Comparison of ENCODE assay signal across 8 mouse cellular contexts in the genomic region with DNA sequence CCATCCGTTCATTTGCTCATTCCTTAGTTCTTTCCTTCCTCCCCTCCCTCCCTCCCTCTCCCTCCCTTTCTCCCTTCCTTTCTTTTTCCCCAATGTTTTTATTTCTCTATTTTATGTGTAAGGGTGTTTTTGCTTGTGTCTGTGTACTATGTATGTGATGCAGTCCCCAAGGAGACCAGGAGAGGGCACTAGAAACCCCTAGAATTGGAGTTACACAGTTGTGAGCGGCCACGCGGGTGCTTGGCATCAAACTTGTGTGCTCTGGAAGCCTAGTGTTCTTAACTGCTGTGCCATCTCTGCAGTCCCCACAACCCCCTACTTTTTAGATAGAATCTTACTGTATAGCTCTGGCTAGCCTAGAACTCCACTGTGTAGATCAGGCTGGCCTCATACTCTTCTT. TPM values are rescaled to one million over a fixed set of nuclear protein-coding genes. Genes with fewer than 3 reads are reported as not detected.
DNase-seq lines count a peak whose midpoint lies in the region; ATAC-seq and TF ChIP-seq lines count a peak whose summit lies in the region.

No protein-coding gene starts in this region.

- no peaks in the 10 kb centered on the region for H3K36me3 ChIP-seq in midbrain, postnatal 0 days (ENCODE audit: insufficient read depth, low read length)
- no peaks in the 10 kb centered on the region for H3K36me3 ChIP-seq in midbrain, embryonic 16.5 days (ENCODE audit: control insufficient read depth, insufficient read depth, low read length)

- ATAC-seq in midbrain, postnatal 0 days (ENCODE audit: low FRiP score), result no peak
- no peak for ATAC-seq in midbrain, embryonic 16.5 days
- ATAC-seq in monocyte, adult 5-6 weeks (replicated peaks; ENCODE audit: insufficient number of reproducible peaks, low FRiP score, low TSS enrichment, poor library complexity, severe bottlenecking), result no peak

- H3K4me2 ChIP-seq in midbrain, postnatal 0 days (ENCODE audit: low read depth, low read length, poor library complexity, severe bottlenecking), result no peak overlapping the region
- no peak overlapping the region for H3K4me2 ChIP-seq in midbrain, embryonic 16.5 days (ENCODE audit: low read length)

- peak; percentile 32; the same call in 1 of the 2 replicates for TF ChIP-seq CTCF in midbrain, postnatal 0 days (IDR thresholded peaks at IDR 0.05)

- no peak overlapping the region for H3K4me3 ChIP-seq in midbrain, postnatal 0 days (ENCODE audit: low read depth, low read length)
- no peak overlapping the region for H3K4me3 ChIP-seq in midbrain, embryonic 16.5 days (ENCODE audit: low read depth, low read length)

- no peaks in the 10 kb centered on the region for H3K27me3 ChIP-seq in midbrain, postnatal 0 days (ENCODE audit: insufficient read depth, low read length)
- H3K27me3 ChIP-seq in midbrain, embryonic 16.5 days (ENCODE audit: control insufficient read depth, insufficient read depth, low read depth, low read length), result no peaks in the 10 kb centered on the region

- peaks cover 5% of the 10 kb centered on the region; the same call in 1 of the 2 replicates for H3K9me3 ChIP-seq in midbrain, postnatal 0 days (ENCODE audit: low read length)
- H3K9me3 ChIP-seq in midbrain, embryonic 16.5 days (replicated peaks; ENCODE audit: control insufficient read depth, low read length, poor library complexity, severe bottlenecking), result peaks cover 7% of the 10 kb centered on the region; the same call in 1 of the 2 replicates

- no peaks in the 10 kb centered on the region for H3K4me1 ChIP-seq in midbrain, postnatal 0 days (ENCODE audit: insufficient read depth, low read length)
- no peaks in the 10 kb centered on the region for H3K4me1 ChIP-seq in midbrain, embryonic 16.5 days (ENCODE audit: control insufficient read depth, insufficient read depth, low read length)

- H3K27ac ChIP-seq in midbrain, postnatal 0 days (ENCODE audit: low read depth, low read length), result no peak overlapping the region
- H3K27ac ChIP-seq in midbrain, embryonic 16.5 days (ENCODE audit: low read length), result no peak overlapping the region

- H3K9ac ChIP-seq in midbrain, postnatal 0 days (replicated peaks; ENCODE audit: low read length, poor library complexity, severe bottlenecking), result no peak overlapping the region
- H3K9ac ChIP-seq in midbrain, embryonic 16.5 days (ENCODE audit: low read depth, low read length), result no peak overlapping the region

- 60% methylated on average over 4 of the region's 4 CpGs for WGBS in midbrain, postnatal 0 days
- 64% methylated on average over 4 of the region's 4 CpGs for WGBS in midbrain, embryonic 16.5 days

- DNase-seq in cerebellum, postnatal 10 days, result peak; percentile 30 to 33
- DNase-seq in cerebellum, adult 18-20 months, result no peak
- DNase-seq in midbrain, postnatal 0 days (ENCODE audit: low spot score), result no peak
- DNase-seq in induced T-regulatory cell, adult 2 months (ENCODE audit: low read depth), result peak; percentile 66
- DNase-seq in testis, postnatal 10 days (ENCODE audit: low spot score), result peak; percentile 45
- no peak for DNase-seq in layer of hippocampus, adult 8-10 months (ENCODE audit: low spot score in 2 of 2)

RNA-seq across cellular contexts. Expression of a gene that starts 52.3 kb away (rescaled TPM):
- 90.7 and 103 TPM in 2 replicates for total RNA-seq in midbrain, postnatal 0 days (2014; rRNA removed)
- polyA plus RNA-seq in midbrain, postnatal 0 days (2015; fragmentation: Nextera tagmentation; extraction: Ambion mirVana), result 220 and 234 TPM in 2 replicates
- polyA plus RNA-seq in midbrain, embryonic 16.5 days (2015; fragmentation: Nextera tagmentation; extraction: Ambion mirVana), result 243 and 253 TPM in 2 replicates
- total RNA-seq in layer of hippocampus, adult 8-10 months (2022), result 10 to 100 TPM; 67.1 to 70.8 (median 67.8) TPM
- total RNA-seq in monocyte, adult 5-6 weeks (2017), result 79.0 to 122 TPM (median 93.2 TPM) in 3 replicates

RNA-seq across cellular contexts. Expression of a gene that starts 55.3 kb away (rescaled TPM):
- total RNA-seq in midbrain, postnatal 0 days (2014; rRNA removed), result 55.1 and 64.3 TPM in 2 replicates
- 13.2 and 20.9 TPM in 2 replicates for polyA plus RNA-seq in midbrain, postnatal 0 days (2015; fragmentation: Nextera tagmentation; extraction: Ambion mirVana)
- 32.0 and 32.4 TPM in 2 replicates for polyA plus RNA-seq in midbrain, embryonic 16.5 days (2015; fragmentation: Nextera tagmentation; extraction: Ambion mirVana)
- total RNA-seq in layer of hippocampus, adult 8-10 months (2022), result 10 to 100 TPM; 45.6 to 57.6 (median 54.1) TPM
- total RNA-seq in monocyte, adult 5-6 weeks (2017), result 64.4 to 86.5 TPM (median 75.6 TPM) in 3 replicates

Comparison
In these comparisons a context has a peak if more than half of its experiments do, and no peak if none do; other contexts are left out.
1. DNase-seq: peak in cerebellum, postnatal 10 days (2 of 2), induced T-regulatory cell, adult 2 months (single experiment) and testis, postnatal 10 days (single experiment); none in cerebellum, adult 18-20 months (0 of 2), midbrain, postnatal 0 days (single experiment) and layer of hippocampus, adult 8-10 months (0 of 2).